Mouse (Mus musculus): ENCODE results near the gene Pofut2. TPM values are rescaled to one million over a fixed set of nuclear protein-coding genes. Genes with fewer than 3 reads are reported as not detected.
"Not testable (repeated sequence)": the region's sequence is repeated elsewhere in the genome, so short reads cannot be mapped to it uniquely, and the experiment has no call there.

Pofut2 gene
- polyA plus RNA-seq, 1 experiment from 2014 or later = 59.2 TPM

DNA sequence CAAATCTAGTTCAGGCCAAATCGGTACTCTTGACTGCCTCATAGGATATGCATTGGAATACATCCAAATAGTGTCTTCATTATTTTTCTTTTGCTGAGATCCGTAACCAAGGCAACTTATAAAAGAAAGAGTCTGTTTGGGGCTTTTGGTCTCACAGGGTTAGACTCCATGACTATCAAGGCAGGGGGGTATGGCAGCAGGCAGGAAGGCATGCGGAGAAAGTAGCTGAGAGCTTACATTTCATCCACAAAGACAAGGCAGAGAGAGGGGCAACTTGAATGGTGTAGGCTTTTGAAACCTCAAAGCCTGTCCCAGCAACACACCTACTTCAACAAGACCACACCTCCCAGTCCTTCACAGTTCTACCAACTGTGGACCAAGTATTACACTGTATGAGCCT, 3.3 kb upstream of the Pofut2 start:
- no peaks in the 10 kb centered on the region for H3K27me3 ChIP-seq (replicated peaks)
- H3K9ac ChIP-seq = no peak overlapping the region
- ATAC-seq (replicated peaks) = no peak
- no peak overlapping the region for H3K27ac ChIP-seq
- no peak overlapping the region for H3K4me3 ChIP-seq
- WGBS = 38% methylated on average over 3 of the region's 3 CpGs
- H3K4me2 ChIP-seq = no peak overlapping the region
- no peaks in the 10 kb centered on the region for H3K9me3 ChIP-seq
- no peaks in the 10 kb centered on the region for H3K36me3 ChIP-seq (replicated peaks)
- peaks cover 15% of the 10 kb centered on the region for H3K4me1 ChIP-seq

DNA sequence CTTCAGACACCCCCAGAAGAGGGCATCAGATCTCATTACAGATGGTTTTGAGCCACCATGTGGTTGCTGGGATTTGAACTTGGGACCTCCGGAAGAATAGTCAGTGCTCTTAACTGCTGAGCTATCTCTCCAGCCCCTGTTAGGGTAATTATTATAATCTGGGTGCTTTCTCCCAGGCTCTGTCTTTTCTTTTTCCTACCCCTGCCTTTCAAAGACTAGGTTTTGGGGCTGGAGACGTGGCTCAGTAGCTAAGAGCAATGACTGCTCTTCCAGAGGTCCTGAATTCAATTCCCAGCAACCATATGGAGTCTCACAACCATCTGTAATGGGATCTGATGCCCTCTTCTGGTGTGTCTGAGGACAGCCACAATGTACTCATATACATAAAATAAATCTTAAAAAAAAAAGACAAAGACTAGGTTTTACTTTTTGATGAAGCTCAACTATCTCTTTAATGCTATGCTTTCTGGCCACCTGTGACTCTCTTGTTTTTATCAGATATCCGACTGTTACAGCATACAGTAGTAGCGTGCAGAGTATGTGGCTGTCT, 902 bp upstream of the Pofut2 start:
- H3K9me3 ChIP-seq = no peaks in the 10 kb centered on the region
- H3K4me1 ChIP-seq = peaks cover 14% of the 10 kb centered on the region
- peak overlapping the region; percentile 93 for H3K4me2 ChIP-seq
- peak overlapping the region; percentile 84 for H3K4me3 ChIP-seq
- H3K9ac ChIP-seq = 0 out of 2 replicates have a peak overlapping the region, but pooled peaks have one; percentile 50
- WGBS = 62% methylated on average over 4 of the region's 4 CpGs
- no peaks in the 10 kb centered on the region for H3K27me3 ChIP-seq (replicated peaks)
- no peak overlapping the region for H3K27ac ChIP-seq
- ATAC-seq (replicated peaks) = no peak
- 0 out of 2 replicates have a peak, but pooled peaks cover 5% of the 10 kb centered on the region for H3K36me3 ChIP-seq (replicated peaks)

DNA sequence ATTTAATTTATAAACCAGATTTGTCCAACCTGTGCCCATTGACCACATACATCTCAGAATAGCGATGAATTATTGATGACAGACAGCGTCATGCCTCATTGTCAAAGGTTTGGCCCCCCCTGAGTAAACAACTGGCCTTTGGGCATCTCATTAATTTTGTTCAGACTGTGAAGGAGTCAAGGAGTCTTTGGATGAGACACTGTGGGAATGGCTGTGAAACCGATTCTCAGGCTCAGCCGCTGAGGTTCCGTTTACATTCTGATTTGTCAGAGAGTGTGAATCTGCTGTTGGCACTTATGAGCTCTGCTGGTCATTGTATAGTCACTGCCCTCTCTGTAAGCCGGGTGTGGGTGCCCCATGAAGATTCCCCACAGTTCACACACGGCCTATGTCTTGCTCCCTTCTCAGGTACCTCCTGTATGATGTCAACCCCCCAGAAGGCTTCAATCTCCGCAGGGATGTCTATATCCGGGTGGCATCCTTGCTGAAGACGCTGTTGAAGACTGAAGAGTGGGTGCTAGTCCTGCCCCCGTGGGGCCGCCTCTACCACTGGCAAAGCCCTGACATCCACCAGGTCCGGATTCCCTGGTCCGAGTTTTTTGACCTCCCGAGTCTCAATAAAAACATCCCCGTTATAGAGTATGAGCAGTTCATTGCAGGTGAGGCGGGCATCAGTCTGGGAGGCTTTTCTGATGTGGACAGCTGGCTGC, 1.3 kb downstream of the Pofut2 start:
- no peak for ATAC-seq (replicated peaks)
- peak overlapping the region; percentile 77 for H3K4me2 ChIP-seq
- no peaks in the 10 kb centered on the region for H3K9me3 ChIP-seq
- no peaks in the 10 kb centered on the region for H3K27me3 ChIP-seq (replicated peaks)
- 85% methylated on average over 17 of the region's 17 CpGs for WGBS
- peak overlapping the region; percentile 67 for H3K9ac ChIP-seq
- peak overlapping the region; percentile 84 for H3K4me3 ChIP-seq
- peaks cover 9% of the 10 kb centered on the region; the same call in 1 of the 2 replicates for H3K36me3 ChIP-seq (replicated peaks)
- H3K27ac ChIP-seq = no peak overlapping the region
- peaks cover 14% of the 10 kb centered on the region for H3K4me1 ChIP-seq

DNA sequence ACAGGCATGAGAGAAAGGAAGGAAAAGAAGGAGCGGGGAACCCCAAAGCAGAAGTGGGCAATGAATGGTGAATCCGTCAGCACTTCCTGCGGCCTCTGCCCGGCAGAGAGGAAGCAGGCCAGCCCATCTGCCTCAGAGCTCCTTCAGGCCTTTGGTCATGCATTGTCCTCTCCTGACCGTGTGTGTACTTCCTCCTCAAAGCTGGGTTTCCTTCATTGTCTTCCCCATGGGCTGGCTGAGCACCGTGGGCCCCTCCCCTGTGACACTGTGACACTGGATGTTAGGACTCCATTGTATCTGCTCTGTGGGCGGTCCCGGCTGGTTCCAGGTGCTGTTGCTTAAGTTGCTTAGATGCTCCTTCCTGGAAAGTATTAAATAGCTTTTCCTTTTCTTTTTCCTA, 7.3 kb downstream of the Pofut2 start:
- H3K9me3 ChIP-seq = no peaks in the 10 kb centered on the region
- H3K27ac ChIP-seq = no peak overlapping the region
- H3K4me3 ChIP-seq = no peak overlapping the region
- 77% methylated on average over 8 of the region's 8 CpGs for WGBS
- no peaks in the 10 kb centered on the region for H3K4me1 ChIP-seq
- ATAC-seq (replicated peaks) = no peak
- no peak overlapping the region for H3K9ac ChIP-seq
- no peak overlapping the region for H3K4me2 ChIP-seq
- H3K36me3 ChIP-seq (replicated peaks) = peaks cover 34% of the 10 kb centered on the region
- no peaks in the 10 kb centered on the region for H3K27me3 ChIP-seq (replicated peaks)

DNA sequence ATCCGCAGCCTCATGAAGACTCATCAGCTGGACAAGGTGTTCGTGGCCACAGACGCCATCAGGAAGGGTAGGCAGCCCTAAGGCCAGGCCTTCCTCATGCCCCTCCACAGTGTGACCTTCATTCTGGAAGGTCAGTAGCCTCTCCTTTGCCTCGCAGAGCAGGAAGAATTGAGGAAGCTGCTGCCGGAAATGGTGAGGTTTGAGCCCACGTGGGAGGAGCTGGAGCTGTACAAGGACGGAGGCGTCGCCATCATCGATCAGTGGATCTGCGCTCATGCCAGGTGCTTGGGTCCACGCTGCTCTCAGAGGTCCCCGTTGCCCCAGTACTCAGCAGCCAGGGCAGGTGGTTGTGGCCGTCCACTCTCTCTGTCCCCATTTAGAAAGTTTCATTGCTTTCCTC, 8.0 kb downstream of the Pofut2 start:
- H3K4me2 ChIP-seq = no peak overlapping the region

DNA sequence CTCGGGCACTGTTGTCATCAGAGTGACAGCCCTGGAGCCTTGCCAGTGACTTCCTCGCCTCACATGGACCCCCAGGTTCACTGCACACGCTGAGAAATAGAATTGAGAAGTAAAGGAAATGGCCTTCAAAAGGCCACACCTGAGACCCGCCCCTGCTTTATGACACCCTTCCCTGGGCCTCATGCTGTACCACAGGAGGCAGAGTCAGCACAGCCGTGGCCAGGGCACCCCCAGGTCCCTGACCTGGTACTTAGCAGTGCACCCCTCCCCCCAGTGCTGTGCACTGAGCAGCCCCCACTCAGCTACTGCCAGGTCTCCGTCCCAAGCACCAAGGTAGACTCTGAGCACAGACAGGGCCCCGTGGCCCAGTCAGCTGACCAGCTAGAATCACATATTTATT, 10.1 kb downstream of the Pofut2 start:
- no peaks in the 10 kb centered on the region for H3K27me3 ChIP-seq (replicated peaks)
- H3K9me3 ChIP-seq = no peaks in the 10 kb centered on the region
- no peak overlapping the region for H3K4me3 ChIP-seq
- no peak overlapping the region for H3K9ac ChIP-seq
- ATAC-seq (replicated peaks) = no peak
- no peaks in the 10 kb centered on the region for H3K4me1 ChIP-seq
- WGBS = 88% methylated on average over 7 of the region's 7 CpGs
- peaks cover 25% of the 10 kb centered on the region for H3K36me3 ChIP-seq (replicated peaks)
- no peak overlapping the region for H3K27ac ChIP-seq
- no peak overlapping the region for H3K4me2 ChIP-seq

More for the DNA sequence above, 8.0 kb downstream of the Pofut2 start:
- Histone ChIP-seq H3K27me3 (replicated peaks) (no peaks in the 10 kb centered on the region), H3K9me3 (no peaks in the 10 kb centered on the region), H3K27ac (no peak overlapping the region), H3K9ac (no peak overlapping the region), H3K4me1 (no peaks in the 10 kb centered on the region), H3K36me3 (replicated peaks) (peaks cover 34% of the 10 kb centered on the region), H3K4me3 (no peak overlapping the region)
- 95% methylated on average over 14 of the region's 14 CpGs for WGBS
- no peak for ATAC-seq (replicated peaks)

DNA sequence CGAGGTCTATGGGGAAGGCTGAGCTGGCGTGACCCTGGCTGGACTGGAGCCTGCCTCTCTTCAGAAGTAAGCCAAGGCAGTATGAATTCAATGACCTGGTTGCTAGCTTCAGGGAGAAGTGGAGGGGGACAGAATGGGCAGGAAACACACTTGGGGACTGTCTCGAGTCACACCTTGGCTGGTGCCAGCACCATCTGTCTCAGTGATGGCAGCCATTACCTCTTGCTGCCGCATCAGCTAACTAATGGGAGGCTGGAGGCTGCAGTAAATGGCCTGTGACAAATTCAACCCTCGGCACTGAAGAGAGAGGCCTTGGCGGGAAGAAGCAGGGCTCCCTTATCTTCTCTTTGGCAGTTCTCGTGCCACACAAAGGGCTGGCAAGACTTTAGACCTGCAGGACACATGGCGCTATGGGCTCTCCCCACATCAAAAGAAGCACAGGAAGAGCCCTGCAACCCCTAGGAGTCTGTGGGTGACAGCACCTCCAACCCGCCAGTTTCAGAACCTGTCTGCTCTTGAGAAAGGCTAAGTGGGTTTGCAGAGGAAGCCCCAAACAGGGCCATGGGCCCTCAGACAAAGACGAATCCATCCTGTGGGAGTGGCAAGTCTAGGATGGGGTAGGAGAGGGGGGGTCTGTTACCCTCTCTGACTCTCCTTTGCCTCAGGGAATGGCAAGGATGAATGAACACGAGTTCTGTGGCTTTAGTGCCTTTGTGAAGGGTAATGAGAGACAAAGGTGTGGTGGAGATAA, 14.1 kb downstream of the Pofut2 start:
- no peak for ATAC-seq (replicated peaks)
- Histone ChIP-seq H3K9me3 (no peaks in the 10 kb centered on the region), H3K9ac (no peak overlapping the region), H3K36me3 (replicated peaks) (peaks cover 16% of the 10 kb centered on the region), H3K4me2 (no peak overlapping the region), H3K4me3 (no peak overlapping the region), H3K27me3 (replicated peaks) (no peaks in the 10 kb centered on the region), H3K4me1 (no peaks in the 10 kb centered on the region), H3K27ac (no peak overlapping the region)
- WGBS = 62% methylated on average over 11 of the region's 11 CpGs

DNA sequence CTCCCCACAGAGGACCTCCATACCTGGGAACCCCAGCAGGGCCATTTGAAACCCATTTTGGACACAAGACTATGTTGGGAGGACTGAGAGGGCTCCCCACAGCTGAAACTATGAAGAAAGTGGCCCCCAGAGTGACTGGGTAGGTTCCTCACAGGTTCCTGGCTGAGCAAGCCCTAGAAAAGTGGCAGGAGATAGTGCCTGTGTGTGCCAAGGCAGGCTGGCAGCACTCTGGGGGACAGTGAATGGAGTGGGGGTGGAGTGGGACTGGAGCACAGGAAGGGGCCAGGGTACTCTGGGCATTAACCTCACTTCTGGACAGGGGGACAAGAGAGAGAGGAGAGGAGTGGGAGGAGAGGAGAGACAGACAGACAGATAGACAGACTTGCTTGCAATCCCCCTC, 14.8 kb downstream of the Pofut2 start:
- Histone ChIP-seq H3K4me1 (no peaks in the 10 kb centered on the region), H3K36me3 (replicated peaks) (peaks cover 9% of the 10 kb centered on the region), H3K4me3 (no peak overlapping the region), H3K27me3 (replicated peaks) (no peaks in the 10 kb centered on the region), H3K4me2 (no peak overlapping the region), H3K27ac (no peak overlapping the region), H3K9ac (no peak overlapping the region), H3K9me3 (no peaks in the 10 kb centered on the region)
- no peak for ATAC-seq (replicated peaks)

DNA sequence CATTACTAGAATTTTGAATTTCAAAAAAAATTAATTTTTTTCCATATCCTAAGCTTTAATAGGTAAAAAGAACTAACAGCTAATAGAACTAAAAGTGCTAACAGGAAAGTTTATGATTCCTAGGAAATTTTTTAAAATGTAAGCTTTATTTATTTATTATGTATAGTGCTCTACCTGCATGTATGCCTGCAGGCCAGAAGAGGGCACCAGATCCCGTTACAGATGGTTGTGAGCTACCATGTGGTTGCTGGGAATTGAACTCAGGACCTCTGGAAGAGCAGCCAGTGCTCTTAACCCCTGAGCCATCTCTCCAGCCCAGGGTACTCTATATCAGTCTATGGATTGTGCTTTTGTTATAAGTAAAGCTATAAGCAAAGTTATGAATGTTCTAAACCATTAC, 23.1 kb downstream of the Pofut2 start:
- 73% methylated on average over 1 of the region's 1 CpGs for WGBS
- not testable (repeated sequence) for H3K4me2 ChIP-seq; H3K27ac ChIP-seq; ATAC-seq (replicated peaks); H3K27me3 ChIP-seq (replicated peaks); H3K36me3 ChIP-seq (replicated peaks); H3K9ac ChIP-seq; H3K4me1 ChIP-seq; H3K9me3 ChIP-seq; H3K4me3 ChIP-seq

DNA sequence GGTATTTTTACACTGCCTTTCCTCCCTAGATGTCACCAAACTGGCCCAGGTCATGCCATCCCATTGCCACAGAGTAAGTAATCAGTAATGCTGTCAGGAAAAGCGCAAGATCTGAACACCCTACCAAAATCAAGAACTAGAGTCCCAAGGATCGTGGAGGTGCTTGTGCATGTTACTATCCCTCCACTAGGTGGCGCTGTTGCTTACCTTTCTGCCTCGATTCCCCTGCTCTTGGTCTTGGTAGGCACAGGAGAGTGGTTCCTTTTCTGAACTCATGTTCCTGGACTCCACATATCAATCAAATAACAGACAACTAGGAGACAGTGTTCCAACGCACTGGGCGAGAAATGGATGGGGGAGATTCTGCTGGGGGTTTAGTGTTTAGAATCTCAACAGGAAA, 23.8 kb downstream of the Pofut2 start:
- H3K4me3 ChIP-seq = no peak overlapping the region
- 25% methylated on average over 6 of the region's 6 CpGs for WGBS

DNA sequence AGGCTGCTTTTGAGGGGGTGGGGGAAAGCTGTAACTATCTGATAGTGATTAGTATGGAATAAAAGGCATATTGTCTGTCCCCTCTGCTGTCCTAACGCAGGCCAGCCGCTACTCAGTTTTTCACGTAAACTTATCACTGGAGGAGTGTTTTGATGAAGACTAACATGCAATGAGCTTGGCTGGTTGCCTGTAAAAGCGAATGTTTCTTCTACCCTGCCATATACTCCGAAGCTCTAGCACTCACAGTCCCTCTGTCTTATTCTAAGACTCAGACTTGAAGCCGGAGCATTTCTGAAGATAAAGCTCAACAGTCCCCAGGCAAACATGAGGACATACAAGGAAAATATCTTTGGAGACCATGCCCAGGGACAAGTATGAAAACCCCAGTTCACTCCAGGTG, 25.8 kb downstream of the Pofut2 start:
- Histone ChIP-seq H3K36me3 (replicated peaks) (no peaks in the 10 kb centered on the region), H3K27me3 (replicated peaks) (no peaks in the 10 kb centered on the region), H3K4me1 (no peaks in the 10 kb centered on the region), H3K27ac (no peak overlapping the region), H3K9me3 (no peaks in the 10 kb centered on the region), H3K4me3 (no peak overlapping the region), H3K4me2 (no peak overlapping the region), H3K9ac (no peak overlapping the region)
- 79% methylated on average over 6 of the region's 6 CpGs for WGBS
- no peak for ATAC-seq (replicated peaks)

More for the DNA sequence above, 23.8 kb downstream of the Pofut2 start:
- no peak overlapping the region for H3K9ac ChIP-seq
- no peaks in the 10 kb centered on the region for H3K36me3 ChIP-seq (replicated peaks)
- H3K9me3 ChIP-seq = no peaks in the 10 kb centered on the region
- H3K27ac ChIP-seq = no peak overlapping the region
- H3K4me1 ChIP-seq = no peaks in the 10 kb centered on the region
- no peak overlapping the region for H3K4me2 ChIP-seq
- 0 out of 2 replicates have a peak, but pooled peaks have one; percentile 33 for ATAC-seq (replicated peaks)
- no peaks in the 10 kb centered on the region for H3K27me3 ChIP-seq (replicated peaks)

DNA sequence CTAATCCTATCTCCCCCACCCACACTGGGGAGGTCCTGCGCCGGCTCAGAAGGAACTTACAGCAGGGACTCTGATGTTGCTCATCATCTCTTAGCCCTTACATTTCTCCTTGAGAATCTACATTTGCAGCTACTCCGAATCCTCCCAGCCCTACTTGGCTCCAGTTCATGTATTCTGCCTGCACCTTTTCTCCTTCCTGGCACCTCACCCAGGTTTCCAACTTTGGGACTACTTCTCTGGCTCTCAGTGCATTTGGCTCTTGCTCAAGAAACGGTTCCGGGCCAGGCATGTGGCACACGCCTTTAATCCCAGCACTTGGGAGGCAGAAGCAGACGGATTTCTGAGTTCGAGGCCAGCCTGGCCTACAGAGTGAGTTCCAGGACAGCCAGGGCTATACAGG, 28.6 kb downstream of the Pofut2 start:
- no peak for ATAC-seq (replicated peaks)

More for the DNA sequence above, 28.6 kb downstream of the Pofut2 start:
- Histone ChIP-seq H3K9ac (no peak overlapping the region), H3K36me3 (replicated peaks) (no peaks in the 10 kb centered on the region), H3K27ac (no peak overlapping the region), H3K4me3 (no peak overlapping the region), H3K9me3 (no peaks in the 10 kb centered on the region), H3K4me2 (no peak overlapping the region), H3K27me3 (replicated peaks) (no peaks in the 10 kb centered on the region), H3K4me1 (no peaks in the 10 kb centered on the region)
- 85% methylated on average over 8 of the region's 8 CpGs for WGBS

All from midbrain, embryonic 15.5 days (tissue).